Mouse (Mus musculus): ENCODE results near the gene Fbxo41.

GRCm38 (mm10) chr6:85471962-85472361 is 30.8 kb downstream of the Fbxo41 start:
- TF ChIP-seq CTCF (IDR thresholded peaks at IDR 0.05; ENCODE audit: low read depth) (no peak), EP300 (IDR thresholded peaks at IDR 0.05; ENCODE audit: low read depth) (no peak)
